Mouse (Mus musculus) c-Kit-positive CD71-positive TER-119-positive erythroid progenitor cells, embryonic 14.5 days (primary cell): ENCODE data around the gene Rpa1.
A peak's percentile ranks its signal among the peaks of the same experiment; 100 is the strongest.
"Not testable (repeated sequence)": the region's sequence is repeated elsewhere in the genome, so short reads cannot be mapped to it uniquely, and the experiment has no call there.

ENCODE experiments used
- DNase-seq: peaks from one replicate; pipeline ENCODE4 v3.0.0-alpha.2; 2013; ENCODE audit warnings: low spot score

The Rpa1 gene

DNA sequence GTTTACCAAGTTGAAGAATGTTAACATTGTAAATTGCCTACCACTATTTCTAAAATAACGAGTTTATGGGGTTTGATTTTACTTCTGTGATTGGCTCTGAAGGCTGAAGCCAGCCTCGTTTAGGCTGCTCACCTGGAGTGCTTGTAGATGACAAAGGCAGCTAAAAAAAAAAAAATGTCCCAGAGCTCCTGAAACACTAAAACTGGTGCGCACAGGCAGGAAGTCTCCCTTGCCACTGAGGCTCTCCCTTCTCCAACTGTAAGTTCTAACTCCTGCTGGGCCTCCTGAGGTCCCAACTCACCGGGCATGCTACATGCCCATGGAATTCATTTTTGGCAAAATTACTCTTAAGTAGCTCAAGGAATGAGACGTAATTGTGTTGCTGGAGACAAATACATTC lies 28.9 kb downstream of the Rpa1 start:
- DNase-seq = no peak

DNA sequence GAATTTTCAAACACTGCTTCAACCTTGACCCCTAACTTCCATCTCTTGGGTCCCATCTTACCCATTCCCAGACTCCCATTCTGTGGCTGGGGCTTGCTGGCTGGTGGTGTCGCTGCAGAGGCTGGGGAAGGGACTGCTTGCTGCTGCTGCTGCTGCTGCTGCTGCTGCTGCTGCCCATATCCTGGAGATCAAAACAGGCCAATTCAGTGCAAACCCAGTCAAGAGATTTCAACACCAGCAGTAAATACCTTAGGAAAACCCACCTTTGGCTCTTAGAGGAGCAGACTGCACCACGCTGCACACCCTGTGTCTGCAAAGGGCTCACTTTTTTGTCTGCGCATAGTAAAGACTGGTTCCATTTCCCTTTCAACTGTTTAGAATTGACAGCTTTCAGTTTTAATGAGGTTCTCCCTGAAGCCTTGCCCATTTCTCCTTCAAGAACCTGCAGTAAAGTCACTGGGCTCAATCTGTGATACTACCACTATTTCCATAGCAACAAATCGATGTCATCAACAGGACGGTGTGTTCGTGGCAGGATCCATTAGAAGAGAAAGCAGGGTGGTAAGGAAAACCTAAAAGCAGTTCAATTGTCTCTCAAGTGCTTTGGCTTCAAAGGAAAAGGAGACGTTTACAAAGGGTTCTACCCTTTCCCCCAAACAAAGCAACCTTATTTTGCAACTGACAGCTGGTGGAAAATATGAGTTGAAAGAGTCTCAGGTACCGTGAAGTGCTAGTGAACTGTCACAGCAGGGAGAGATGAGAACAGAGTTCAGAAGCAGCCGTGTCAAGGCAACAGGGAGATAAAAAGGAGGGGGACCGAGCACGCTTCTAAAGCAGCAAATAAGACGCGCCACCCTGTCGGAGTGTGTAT lies 29.5 kb downstream of the Rpa1 start:
- no peak for DNase-seq

DNA sequence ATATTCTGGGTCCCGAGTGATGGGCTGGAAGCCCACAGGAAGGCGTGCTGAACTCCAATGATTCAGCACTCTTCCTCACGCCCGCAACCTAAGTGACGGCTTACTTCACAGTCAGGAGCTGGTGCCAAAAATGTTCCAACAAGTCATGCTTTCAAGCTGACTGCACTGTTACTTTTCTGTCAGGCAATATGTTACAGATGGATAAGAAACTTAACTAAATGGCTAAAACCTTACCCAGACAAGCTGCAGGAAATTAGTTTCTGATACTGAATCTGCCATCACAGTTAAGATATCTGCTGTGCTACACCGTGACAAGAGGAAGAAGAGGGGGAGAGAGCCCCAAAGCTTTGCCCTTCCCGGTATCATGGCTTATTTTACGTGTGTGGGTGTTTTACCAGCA lies 34.3 kb downstream of the Rpa1 start:
- DNase-seq = no peak

DNA sequence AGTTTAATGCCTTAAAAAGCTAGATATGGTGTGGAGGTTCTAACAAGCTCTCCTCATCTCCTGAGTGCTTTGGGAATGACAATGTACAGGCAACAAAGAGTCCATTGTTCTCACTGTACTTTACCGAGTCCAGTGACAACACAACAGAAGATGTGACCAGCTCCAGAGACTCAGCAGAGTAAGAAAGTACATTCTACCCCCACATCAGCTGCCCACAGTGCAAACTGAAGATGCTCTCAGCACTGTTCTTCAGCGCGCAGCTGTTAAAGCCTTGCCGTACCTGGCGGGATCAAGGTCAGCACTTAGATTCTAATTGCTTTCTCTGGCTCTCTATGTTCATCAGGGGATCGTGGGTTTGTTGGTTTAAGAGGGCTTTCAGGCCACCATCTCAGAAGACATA lies 36.4 kb downstream of the Rpa1 start:
- DNase-seq = no peak

DNA sequence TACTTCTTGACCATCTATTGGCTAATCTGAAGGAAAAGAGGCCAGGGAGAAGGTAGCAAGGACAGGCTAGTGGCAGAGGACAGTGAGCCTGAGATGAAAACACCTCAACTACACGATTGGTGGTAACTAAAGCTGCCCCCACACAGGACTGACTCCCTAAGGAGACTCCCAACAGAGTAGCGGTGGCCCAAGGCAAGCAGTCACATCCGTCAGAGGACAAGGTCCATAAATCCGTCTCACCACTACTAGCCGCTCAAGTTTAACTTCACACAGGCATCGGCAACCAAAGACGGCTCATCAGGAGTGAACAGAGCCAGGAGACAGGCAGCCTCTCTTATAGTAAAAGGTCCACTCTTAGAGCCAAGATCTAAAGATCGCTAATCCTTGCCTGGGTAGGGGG lies 37.3 kb downstream of the Rpa1 start:
- no peak for DNase-seq

DNA sequence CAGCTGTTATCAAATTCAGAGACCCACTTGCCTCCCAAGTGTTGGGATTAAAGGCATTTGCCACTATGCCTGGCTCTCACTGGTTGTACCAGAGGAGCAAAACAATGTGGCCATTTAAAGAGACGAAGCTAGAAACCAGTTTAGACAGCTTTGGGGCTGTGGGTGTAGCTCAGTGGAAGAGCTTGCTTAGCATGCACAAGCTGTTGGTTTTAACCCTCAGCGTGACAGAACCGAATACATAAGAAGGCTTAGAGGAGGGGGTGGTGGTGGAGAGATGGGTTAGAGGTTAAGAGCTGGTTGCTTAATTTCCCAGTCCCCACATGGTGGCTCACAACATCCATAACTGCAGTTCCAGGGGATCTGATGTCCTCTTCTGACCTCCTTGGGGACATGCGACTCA lies 39.5 kb downstream of the Rpa1 start:
- DNase-seq = no peak

DNA sequence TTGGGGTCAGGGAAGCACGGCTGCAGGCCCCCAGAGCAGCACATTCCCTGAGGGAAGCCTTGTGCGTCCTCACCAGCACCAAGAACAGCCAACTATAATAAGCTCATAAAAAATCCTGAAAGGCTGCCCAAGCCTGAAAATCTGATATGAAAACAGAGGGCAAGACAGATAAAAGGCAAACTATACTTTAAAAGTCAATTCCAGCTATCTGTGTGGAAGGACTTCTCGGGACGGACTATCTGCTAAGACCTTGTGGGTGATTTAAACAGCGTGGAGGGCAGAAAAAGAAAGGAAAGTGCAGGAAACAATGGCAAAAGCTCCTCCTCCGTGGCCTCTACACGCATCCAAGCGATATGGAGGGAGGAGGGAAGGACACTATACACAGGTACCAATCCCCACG lies 43.3 kb downstream of the Rpa1 start:
- no peak for DNase-seq

DNA sequence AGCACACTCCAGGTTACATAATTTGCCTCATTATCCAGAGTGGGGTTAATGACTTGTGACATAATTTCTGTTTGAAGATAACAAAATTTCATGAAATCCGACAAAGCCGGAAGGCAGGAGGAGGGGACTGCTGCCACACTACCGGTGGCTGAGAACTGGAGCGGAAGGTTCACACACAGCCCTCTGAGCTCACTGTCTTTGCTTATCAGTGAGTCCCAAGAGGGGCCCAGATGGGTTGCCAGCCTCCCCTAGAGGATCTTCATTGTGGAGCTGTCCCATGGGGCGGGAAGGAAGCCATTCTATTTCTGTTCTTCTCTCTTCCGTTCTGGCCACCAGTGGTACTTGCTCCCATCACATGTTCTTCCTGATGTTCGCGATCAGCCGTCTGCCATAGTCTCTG lies 47.2 kb downstream of the Rpa1 start:
- DNase-seq = peak; percentile 50

DNA sequence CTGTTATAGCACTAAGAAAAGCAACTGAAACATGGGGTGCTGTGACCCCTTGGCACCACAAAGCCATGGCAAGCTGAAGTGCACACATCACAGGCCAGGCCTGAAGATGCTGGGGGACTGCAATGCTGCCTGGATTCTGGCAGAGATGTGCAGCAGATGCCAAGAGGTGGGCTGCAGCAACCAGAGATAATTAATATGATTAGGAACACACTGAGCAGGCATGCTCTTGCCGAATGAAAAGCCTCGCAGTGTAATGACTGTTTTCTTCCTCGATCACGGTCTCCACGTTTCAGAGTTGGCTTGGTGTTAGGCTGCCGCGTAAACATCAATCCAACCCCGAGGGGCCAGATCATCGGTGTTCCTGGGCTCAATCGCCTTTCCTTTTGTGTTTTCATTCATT lies 48.3 kb downstream of the Rpa1 start:
- no peak for DNase-seq

DNA sequence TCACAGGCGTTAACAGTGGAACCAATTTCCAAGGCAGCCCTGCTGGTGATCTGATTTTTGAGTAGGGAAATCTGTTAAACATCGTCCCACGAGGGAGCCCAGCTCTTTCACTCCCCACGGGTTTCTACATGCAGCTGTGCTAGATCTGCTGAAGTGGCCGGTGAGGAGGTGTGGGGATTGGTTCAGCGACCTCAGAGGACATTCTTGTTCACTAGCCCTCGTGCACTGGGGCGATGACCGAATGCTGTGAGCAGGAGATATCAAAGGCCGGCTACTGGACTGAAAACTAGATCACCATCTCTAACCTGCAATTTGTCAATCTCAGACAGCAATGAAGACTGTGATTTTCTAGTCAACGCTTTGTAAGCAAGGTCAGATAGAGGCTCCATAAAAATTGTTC lies 49.6 kb downstream of the Rpa1 start:
- no peak for DNase-seq

DNA sequence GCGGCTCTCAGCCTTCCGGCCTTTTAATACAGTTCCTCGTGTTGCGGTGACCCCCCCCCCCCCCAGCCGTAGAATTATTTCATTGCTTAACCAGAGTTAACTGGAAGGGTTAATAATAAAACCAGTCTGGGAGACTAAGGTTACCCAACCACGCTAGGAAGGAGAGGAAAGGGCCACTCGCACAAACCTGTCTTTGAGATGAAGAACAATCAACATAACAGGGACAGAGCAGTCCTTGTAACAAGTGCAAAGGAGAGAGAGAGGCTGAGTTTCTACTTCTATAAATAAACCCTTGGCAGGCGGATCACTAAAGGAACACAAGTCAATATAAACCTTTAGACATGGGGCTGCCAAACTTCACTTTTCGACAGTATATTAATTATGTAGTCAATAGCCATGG lies 50.5 kb downstream of the Rpa1 start:
- no peak for DNase-seq

DNA sequence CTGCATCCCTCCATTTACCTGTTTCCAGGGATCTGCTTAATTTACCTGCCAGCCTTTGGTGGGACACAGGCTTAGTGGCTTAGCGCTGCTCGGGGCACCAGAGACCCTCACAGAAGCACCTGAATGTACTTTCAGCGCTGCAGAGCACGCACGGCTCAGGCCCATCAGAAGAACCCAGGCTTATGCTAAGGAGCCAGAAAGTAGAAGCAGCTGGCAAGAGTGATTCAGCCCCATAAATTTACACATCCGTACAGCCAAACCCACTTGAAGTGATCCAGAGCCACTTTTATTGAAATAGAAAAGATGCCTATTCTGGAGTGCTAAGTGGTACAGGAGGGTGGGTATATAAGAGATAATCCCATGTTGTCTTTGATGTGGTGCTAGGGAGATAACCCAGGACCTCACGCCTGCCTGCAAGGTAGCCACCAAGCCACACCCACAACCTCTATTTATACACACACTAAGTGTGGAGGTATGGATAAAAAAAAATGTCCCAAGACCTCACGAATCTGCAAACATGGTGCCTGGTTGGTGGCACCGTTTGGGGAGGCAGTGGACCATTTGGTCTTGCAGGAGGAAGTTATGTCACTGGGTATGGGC lies 51.6 kb downstream of the Rpa1 start:
- DNase-seq = no peak

DNA sequence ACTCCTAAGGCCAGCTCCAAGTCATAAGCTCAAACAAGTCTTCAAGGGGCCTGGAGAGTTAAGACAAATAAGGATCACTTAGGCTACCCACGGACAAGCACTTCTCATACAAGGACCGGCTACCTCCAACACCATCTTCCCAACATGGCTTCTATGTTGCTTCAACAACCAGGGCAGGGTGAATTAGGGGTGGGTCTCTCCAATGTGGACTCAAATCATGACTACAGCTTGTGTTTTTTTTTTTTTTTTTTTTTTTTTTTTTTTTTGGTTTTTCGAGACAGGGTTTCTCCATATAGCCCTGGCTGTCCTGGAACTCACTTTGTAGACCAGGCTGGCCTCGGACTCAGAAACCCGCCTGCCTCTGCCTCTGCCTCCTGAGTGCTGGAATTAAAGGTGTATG lies 52.6 kb downstream of the Rpa1 start:
- DNase-seq = not testable (repeated sequence)

DNA sequence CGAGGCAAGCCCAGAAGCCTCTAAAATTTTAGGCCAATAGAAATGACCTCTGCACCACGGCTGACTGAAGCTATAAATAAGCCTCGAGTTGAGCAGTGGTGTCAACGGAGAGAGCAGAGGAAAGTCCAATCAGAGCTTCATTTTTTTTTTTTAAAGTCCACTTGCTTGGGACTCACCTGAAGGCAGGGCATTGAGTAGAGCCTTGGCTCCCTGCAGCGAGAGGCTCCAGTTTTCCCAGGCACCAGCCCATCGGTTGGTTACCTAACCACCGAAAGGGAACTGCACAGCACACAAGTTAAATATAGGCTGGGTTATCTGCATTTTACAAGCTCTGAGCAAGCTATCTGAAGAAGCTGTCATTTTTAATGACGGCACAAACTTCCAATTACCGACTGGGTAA lies 53.3 kb downstream of the Rpa1 start:
- DNase-seq = no peak

DNA sequence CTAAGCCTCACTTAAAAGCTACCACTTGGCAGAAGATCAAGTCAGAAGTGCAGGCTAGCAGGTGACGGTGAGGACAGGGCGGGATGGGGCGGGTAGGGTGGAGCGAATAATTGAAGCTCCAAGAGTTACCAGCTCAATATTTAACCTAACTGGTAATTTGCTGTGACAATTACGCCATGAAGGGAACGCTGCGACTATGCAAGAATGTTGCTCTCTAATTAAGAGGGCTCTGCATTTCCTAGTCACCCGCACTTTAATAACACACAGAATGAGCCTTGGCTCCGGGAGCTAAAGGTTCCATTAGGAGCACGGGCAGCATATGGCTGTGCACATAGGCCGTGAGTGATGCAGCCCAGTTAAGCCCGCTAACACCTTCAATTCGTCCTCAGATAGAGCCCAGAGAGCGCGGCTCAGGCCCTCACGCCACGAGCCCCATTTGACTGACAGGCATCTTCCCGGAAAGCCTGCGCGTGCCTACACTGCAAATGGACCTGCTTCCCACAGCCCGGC lies 54.2 kb downstream of the Rpa1 start:
- no peak for DNase-seq

DNA sequence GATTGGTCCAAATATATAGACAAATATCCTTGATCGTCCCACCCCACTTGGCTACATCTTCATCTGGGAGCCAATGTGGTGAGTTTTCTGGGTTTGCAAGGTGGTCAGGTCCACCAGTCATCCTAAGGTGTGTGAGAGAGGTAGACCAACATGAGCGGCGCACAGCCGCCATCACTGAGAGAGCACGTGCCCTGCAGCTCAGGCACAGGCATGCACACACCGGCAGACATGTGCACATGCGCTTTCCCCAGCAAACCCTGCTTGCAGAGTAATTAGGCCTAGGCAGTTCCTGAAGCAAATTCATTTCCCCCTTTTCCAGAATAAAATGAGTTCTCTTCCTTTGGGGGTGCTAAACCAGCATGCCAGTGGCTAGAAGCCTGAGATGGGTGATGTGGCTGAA lies 55.8 kb downstream of the Rpa1 start:
- no peak for DNase-seq

DNA sequence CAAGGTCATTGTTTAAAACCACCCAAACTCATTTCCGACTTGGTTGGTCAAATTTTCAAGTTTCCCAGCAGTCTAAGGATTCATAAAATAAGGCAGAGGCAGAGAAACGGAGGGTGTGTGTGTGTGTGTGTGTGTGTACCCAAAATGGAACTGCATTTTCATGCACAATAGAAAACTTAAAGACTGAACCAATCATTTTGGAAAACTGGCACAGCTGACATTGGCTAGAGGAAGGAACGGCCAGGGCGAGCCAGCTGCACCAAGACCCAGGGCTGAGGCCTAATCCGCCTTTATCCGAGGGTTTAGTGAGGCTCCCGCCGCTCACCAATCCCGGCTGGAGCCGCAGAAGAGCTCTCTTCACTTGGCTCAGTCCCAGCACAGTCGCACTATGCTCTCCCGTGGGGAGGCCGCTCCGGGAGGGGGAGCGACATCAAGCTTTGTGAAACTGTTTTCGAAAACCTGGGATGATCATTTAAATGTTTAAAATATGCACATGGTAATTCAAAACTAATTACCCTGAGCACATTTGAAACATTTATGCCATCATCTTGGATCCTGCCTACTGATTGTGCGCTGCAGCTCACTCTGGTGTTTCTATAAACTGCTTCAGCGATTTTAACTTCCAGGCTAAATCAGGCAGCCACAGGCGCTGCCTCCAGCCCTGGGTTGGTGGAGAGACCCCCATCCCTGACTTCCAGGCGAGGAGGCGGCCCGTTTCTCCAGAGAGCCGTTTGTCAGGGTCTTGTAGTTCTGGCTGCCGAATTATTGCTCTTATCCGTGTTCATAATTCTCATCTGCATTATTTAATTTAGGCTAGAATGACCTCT lies 56.5 kb downstream of the Rpa1 start:
- DNase-seq = no peak

DNA sequence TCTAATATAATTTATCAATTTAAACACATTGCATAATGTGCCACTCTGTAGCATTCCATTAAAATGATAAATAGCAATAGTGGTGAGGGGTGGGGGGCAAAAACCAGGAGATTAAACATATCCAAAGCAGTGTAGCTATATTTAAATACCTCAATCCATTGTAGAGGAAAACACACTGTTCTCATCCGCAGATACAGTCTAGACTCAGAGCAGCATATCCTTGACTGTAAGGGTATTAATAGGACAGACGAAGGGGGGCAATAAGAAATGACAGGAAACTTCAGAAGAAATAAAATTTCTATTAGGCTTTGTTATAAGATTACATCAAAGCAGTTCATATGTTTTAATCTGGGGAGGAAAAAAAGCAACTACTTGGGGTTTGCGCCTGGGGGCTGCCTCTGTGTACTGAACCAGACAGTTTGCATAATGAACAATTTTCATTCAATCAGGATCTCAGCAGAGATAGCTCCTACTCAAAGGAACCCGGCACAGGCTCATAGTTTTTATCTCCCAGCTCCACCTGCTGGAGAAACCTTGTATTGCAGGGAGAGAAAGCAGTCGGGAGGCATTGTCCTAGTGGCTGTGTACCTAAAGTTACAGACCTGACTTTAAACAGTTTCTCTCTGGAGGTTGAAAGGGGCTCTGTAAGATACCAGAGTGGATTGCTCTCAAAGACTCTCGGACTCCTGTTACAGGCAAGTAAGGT lies 57.4 kb downstream of the Rpa1 start:
- DNase-seq = peak; percentile 83

DNA sequence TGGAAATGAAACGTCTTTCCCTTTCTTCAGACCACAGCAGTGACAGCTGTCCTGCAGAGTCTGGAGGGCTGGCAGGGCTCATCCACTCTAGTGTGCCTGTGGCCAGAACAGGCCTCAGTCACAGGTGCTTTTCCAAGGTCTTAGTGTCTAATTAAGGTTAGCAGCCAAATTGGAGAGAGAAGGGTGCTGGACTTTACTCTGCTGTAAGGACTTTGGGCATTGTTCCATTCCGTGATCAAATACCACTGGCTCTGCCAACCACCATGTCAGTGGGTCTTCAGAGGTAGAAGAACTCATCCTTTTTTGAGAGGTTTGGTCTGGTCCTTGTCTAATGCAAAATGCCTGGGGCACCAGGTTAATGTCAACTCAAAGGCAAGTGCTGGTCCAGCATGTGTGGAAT lies 59.0 kb downstream of the Rpa1 start:
- no peak for DNase-seq

DNA sequence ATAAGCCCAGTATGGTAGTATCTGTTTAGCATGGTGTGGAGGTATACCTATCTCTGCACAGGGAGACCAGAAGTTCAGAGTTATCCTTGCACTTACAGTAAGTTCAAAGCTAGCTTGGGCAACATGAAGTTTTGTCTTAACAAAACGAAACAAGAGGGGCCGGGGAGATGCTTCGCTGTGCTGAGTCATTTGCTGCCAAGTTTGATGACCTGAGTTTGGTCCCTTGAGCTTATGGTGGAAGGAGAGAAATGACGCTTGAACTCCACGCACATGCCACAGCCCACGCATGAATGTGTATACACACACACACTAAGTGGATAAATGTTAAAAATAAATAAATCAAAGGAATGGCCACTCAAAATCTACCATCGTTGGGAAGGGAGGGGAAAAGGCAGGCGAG lies 59.6 kb downstream of the Rpa1 start:
- no peak for DNase-seq

DNA sequence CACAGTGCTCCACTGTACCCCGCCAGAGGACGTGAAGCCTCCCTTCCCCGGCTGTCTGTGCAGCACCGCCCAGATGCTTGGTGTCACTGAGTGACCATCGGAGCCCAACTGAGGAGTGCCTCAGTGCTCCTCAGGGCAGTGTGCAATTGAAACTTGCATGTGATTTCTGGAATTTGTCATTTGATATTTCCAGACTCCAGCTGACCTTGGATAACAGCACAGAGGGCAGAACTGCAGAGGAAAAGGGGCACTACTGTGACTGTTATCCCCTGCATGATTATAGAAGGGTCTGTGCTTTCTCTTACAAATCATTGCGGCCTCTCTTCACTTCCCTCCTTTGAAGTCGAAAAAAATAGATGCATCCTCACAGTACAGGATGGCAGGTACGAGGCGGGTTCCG lies 60.2 kb downstream of the Rpa1 start:
- no peak for DNase-seq

DNA sequence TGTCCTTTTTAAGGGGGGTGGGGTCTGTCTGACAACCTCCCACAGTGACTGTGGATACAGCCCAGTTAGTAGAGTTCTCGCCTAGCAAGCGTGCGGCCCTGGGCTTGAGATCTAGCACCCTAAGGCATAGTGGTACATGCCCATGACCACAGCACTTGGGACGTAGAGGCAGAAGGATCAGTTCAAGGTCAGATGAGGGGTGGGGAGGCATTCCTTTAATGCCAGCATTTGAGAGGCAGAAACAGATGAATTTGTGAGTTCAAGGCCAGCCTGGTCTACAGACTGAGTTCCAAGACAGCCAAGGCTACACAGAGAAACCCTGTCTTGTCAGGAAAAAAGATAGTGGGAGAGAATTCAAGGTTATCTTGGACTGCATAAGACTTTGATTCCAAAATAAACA lies 61.3 kb downstream of the Rpa1 start:
- no peak for DNase-seq
